In genomic region chr13:99606606-99606990, GRCm38 (mm10) we compare ENCODE assay signal across 12 mouse cellular contexts.
DNase-seq lines count a peak whose midpoint lies in the region; ATAC-seq and TF ChIP-seq lines count a peak whose summit lies in the region.
"Had no signal": no experiment of that assay in that cellular context is flagged by ENCODE, and none has a peak within 500 bp of the region (broad histone marks: within the 10 kb centered on the region; RNA-seq: fewer than 3 reads in every experiment).

No protein-coding gene starts in this region.

- TF ChIP-seq CTCF in hindbrain, postnatal 0 days (IDR thresholded peaks at IDR 0.05; ENCODE audit: low read depth): peak; percentile 45
- TF ChIP-seq CTCF in E14TG2a.4 (conservative IDR thresholded peaks at IDR 0.05; ENCODE audit: low read length): peak; percentile 50

- H3K27me3 ChIP-seq in hindbrain, postnatal 0 days (ENCODE audit: insufficient read depth, low read length): no peaks in the 10 kb centered on the region
- H3K27me3 ChIP-seq in hindbrain, embryonic 14.5 days (ENCODE audit: control insufficient read depth, insufficient read depth, low read length): no peaks in the 10 kb centered on the region
- H3K27me3 ChIP-seq in E14TG2a.4 (ENCODE audit: insufficient read depth, low read length): no peaks in the 10 kb centered on the region
- no peaks in the 10 kb centered on the region for H3K27me3 ChIP-seq in forebrain, embryonic 16.5 days (replicated peaks; ENCODE audit: control insufficient read depth, insufficient read depth, low read length)
- no peaks in the 10 kb centered on the region for H3K27me3 ChIP-seq in forebrain, embryonic 10.5 days (ENCODE audit: poor library complexity, severe bottlenecking)
- H3K27me3 ChIP-seq: embryonic facial prominence, embryonic 12.5 days; limb, embryonic 13.5 days had no signal

- H3K4me1 ChIP-seq in hindbrain, postnatal 0 days (ENCODE audit: insufficient read depth, low read length): peaks cover 10% of the 10 kb centered on the region
- H3K4me1 ChIP-seq in hindbrain, embryonic 14.5 days (replicated peaks; ENCODE audit: control insufficient read depth, insufficient read depth, low read length): peaks cover 20% of the 10 kb centered on the region
- peaks cover 42% of the 10 kb centered on the region for H3K4me1 ChIP-seq in E14TG2a.4 (replicated peaks; ENCODE audit: low read depth, low read length)
- peaks cover 6% of the 10 kb centered on the region; the same call in 1 of the 2 replicates for H3K4me1 ChIP-seq in forebrain, embryonic 16.5 days (replicated peaks; ENCODE audit: control insufficient read depth, insufficient read depth, low read length)
- peaks cover 34% of the 10 kb centered on the region for H3K4me1 ChIP-seq in forebrain, embryonic 10.5 days

- DNase-seq in adrenal gland, adult 2 months: peak; percentile 33
- no peak for DNase-seq in adrenal gland, adult 18-20 months (ENCODE audit: low spot score in 2 of 2)
- no peak for DNase-seq in hindbrain, postnatal 0 days (ENCODE audit: low spot score)
- DNase-seq in hindbrain, embryonic 14.5 days (ENCODE audit: low spot score): no peak
- peak; percentile 9 for DNase-seq in induced T-regulatory cell, adult 2 months (ENCODE audit: low read depth)
- no peak for DNase-seq in forebrain, embryonic 10.5 days (ENCODE audit: extremely low spot score, low spot score)
- DNase-seq: gastrocnemius, postnatal 10 days had no signal

- no peak for ATAC-seq in hindbrain, postnatal 0 days
- no peak for ATAC-seq in hindbrain, embryonic 14.5 days (ENCODE audit: low FRiP score)
- no peak for ATAC-seq in forebrain, embryonic 16.5 days

- H3K27ac ChIP-seq in hindbrain, postnatal 0 days: no peak overlapping the region
- no peak overlapping the region for H3K27ac ChIP-seq in hindbrain, embryonic 14.5 days
- H3K27ac ChIP-seq in forebrain, embryonic 16.5 days (ENCODE audit: low read length): no peak overlapping the region
- H3K27ac ChIP-seq in forebrain, embryonic 10.5 days: no peak overlapping the region
- H3K27ac ChIP-seq: embryonic facial prominence, embryonic 12.5 days; limb, embryonic 13.5 days; midbrain, embryonic 12.5 days had no signal

- H3K4me2 ChIP-seq in hindbrain, postnatal 0 days (ENCODE audit: low read depth, low read length): no peak overlapping the region
- no peak overlapping the region for H3K4me2 ChIP-seq in hindbrain, embryonic 14.5 days (replicated peaks)
- no peak overlapping the region for H3K4me2 ChIP-seq in forebrain, embryonic 16.5 days (ENCODE audit: low read length)
- H3K4me2 ChIP-seq: embryonic facial prominence, embryonic 12.5 days; limb, embryonic 13.5 days; midbrain, embryonic 12.5 days had no signal

- H3K9me3 ChIP-seq in hindbrain, postnatal 0 days (ENCODE audit: low read length): no peaks in the 10 kb centered on the region
- no peaks in the 10 kb centered on the region for H3K9me3 ChIP-seq in hindbrain, embryonic 14.5 days (ENCODE audit: control insufficient read depth, low read length)
- peaks cover 8% of the 10 kb centered on the region for H3K9me3 ChIP-seq in E14TG2a.4 (ENCODE audit: low read length)
- H3K9me3 ChIP-seq in forebrain, embryonic 16.5 days (ENCODE audit: control insufficient read depth, low read length): 0 out of 2 replicates have a peak, but pooled peaks cover 2% of the 10 kb centered on the region
- H3K9me3 ChIP-seq in forebrain, embryonic 10.5 days: peaks cover 4% of the 10 kb centered on the region

- H3K4me3 ChIP-seq in hindbrain, postnatal 0 days (ENCODE audit: low read length): no peak overlapping the region
- no peak overlapping the region for H3K4me3 ChIP-seq in hindbrain, embryonic 14.5 days (replicated peaks; ENCODE audit: low read length)
- H3K4me3 ChIP-seq in E14TG2a.4 (replicated peaks; ENCODE audit: low read length): no peak overlapping the region
- H3K4me3 ChIP-seq in forebrain, embryonic 16.5 days (replicated peaks; ENCODE audit: low read length): no peak overlapping the region
- H3K4me3 ChIP-seq in forebrain, embryonic 10.5 days: no peak overlapping the region
- H3K4me3 ChIP-seq: embryonic facial prominence, embryonic 12.5 days; limb, embryonic 13.5 days; midbrain, embryonic 12.5 days had no signal

- H3K36me3 ChIP-seq in hindbrain, postnatal 0 days (ENCODE audit: insufficient read depth, low read length): no peaks in the 10 kb centered on the region
- no peaks in the 10 kb centered on the region for H3K36me3 ChIP-seq in hindbrain, embryonic 14.5 days (replicated peaks; ENCODE audit: control insufficient read depth, insufficient read depth)
- no peaks in the 10 kb centered on the region for H3K36me3 ChIP-seq in E14TG2a.4 (ENCODE audit: insufficient read depth, low read length)
- H3K36me3 ChIP-seq in forebrain, embryonic 16.5 days (ENCODE audit: control insufficient read depth, insufficient read depth): no peaks in the 10 kb centered on the region
- H3K36me3 ChIP-seq in forebrain, embryonic 10.5 days (replicated peaks): no peaks in the 10 kb centered on the region
- H3K36me3 ChIP-seq: embryonic facial prominence, embryonic 12.5 days; limb, embryonic 13.5 days; midbrain, embryonic 12.5 days had no signal

- WGBS in hindbrain, postnatal 0 days: 62% methylated on average over 1 of the region's 1 CpGs
- WGBS in hindbrain, embryonic 14.5 days: 39% methylated on average over 1 of the region's 1 CpGs
- 42% methylated on average over 1 of the region's 1 CpGs for WGBS in forebrain, embryonic 16.5 days
- WGBS in forebrain, embryonic 10.5 days: 72% methylated on average over 1 of the region's 1 CpGs

- H3K9ac ChIP-seq in hindbrain, postnatal 0 days (replicated peaks; ENCODE audit: low read length): no peak overlapping the region
- no peak overlapping the region for H3K9ac ChIP-seq in hindbrain, embryonic 14.5 days
- no peak overlapping the region for H3K9ac ChIP-seq in forebrain, embryonic 16.5 days (replicated peaks; ENCODE audit: low read depth, low read length)
- H3K9ac ChIP-seq: embryonic facial prominence, embryonic 12.5 days; limb, embryonic 13.5 days; midbrain, embryonic 12.5 days had no signal

Comparison
In these comparisons a context has a peak if more than half of its experiments do, and no peak if none do; other contexts are left out.
1. DNase-seq: peak in adrenal gland, adult 2 months (single experiment) and induced T-regulatory cell, adult 2 months (single experiment); none in adrenal gland, adult 18-20 months (0 of 2), hindbrain, postnatal 0 days (single experiment), hindbrain, embryonic 14.5 days (single experiment) and forebrain, embryonic 10.5 days (single experiment).